ENCODE assay signal across 8 mouse cellular contexts in the genomic region with DNA sequence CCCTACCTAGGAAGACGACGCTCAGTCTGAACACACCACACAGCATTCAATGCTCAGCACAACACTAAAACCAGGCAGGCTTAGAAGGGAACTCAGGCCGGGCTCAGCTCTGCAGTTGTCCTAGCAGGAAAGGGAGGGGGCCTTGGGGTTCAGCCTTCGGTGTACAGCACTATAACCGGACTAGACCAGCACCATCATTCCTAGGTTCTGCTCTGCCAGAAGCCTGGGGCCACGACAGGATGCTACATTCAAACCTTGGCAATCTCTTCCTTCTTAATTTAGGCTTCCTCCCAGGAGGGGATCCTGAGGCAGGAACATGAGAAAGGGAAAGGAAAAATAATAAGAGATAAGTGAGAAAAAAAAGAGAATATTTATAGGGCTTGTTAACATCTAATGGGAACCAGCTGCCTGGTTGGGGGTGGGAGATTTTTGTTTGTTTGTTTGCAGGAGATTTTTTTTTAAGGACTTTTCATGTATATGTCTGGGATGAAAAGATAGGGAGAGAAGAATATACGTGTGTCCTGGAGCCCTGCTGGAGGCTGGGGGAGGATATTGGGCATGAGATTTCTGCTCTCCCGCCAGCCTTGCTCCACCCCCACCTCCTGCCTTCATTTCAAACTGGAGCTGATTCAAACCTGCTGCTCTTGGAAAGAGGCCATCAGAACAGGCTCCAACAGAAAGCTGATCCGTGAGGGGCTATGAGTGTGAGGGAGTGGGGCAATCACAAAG.
DNase-seq lines count a peak whose midpoint lies in the region; ATAC-seq lines count a peak whose summit lies in the region.

No protein-coding gene starts in this region.

- H3K27ac ChIP-seq in embryonic facial prominence, embryonic 13.5 days, result peak overlapping the region; percentile 98
- H3K27ac ChIP-seq in neural tube, embryonic 12.5 days, result no peak overlapping the region

- WGBS in embryonic facial prominence, embryonic 13.5 days, result 10% methylated on average over 9 of the region's 9 CpGs
- WGBS in neural tube, embryonic 12.5 days, result 28% methylated on average over 9 of the region's 9 CpGs

- H3K4me1 ChIP-seq in embryonic facial prominence, embryonic 13.5 days, result peaks cover 56% of the 10 kb centered on the region
- H3K4me1 ChIP-seq in neural tube, embryonic 12.5 days, result peaks cover 42% of the 10 kb centered on the region

- H3K27me3 ChIP-seq in embryonic facial prominence, embryonic 13.5 days, result no peaks in the 10 kb centered on the region
- H3K27me3 ChIP-seq in neural tube, embryonic 12.5 days (replicated peaks), result no peaks in the 10 kb centered on the region

- peak; percentile 93 for ATAC-seq in embryonic facial prominence, embryonic 13.5 days (ENCODE audit: insufficient number of reproducible peaks, insufficient read depth, low FRiP score, low TSS enrichment, low read depth)
- ATAC-seq in neural tube, embryonic 12.5 days (ENCODE audit: low FRiP score, low read depth), result peak; percentile 36

- peak overlapping the region; percentile 35 for H3K4me2 ChIP-seq in embryonic facial prominence, embryonic 13.5 days
- H3K4me2 ChIP-seq in neural tube, embryonic 12.5 days (replicated peaks), result peak overlapping the region; percentile 19; the same call in 1 of the 2 replicates

- H3K4me3 ChIP-seq in embryonic facial prominence, embryonic 13.5 days, result no peak overlapping the region
- no peak overlapping the region for H3K4me3 ChIP-seq in neural tube, embryonic 12.5 days

- H3K9ac ChIP-seq in embryonic facial prominence, embryonic 13.5 days, result 0 out of 2 replicates have a peak overlapping the region, but pooled peaks have one; percentile 16
- H3K9ac ChIP-seq in neural tube, embryonic 12.5 days, result no peak overlapping the region

- no peaks in the 10 kb centered on the region for H3K36me3 ChIP-seq in embryonic facial prominence, embryonic 13.5 days
- H3K36me3 ChIP-seq in neural tube, embryonic 12.5 days, result no peaks in the 10 kb centered on the region

- DNase-seq in adrenal gland, postnatal 10 days, result peak; percentile 60
- DNase-seq in adrenal gland, adult 8-10 months, result no peak
- peak; percentile 71 for DNase-seq in heart, adult 8-10 months (ENCODE audit: low spot score)
- peak; percentile 16 for DNase-seq in kidney, adult 11 months
- DNase-seq in left cerebral cortex, postnatal 4 days, result peak; percentile 91
- DNase-seq in thymus, postnatal 25 days, result no peak

- intact Hi-C loops in left cerebral cortex, postnatal 4 days (cut with DNase I), result no loop called here

- H3K9me3 ChIP-seq in embryonic facial prominence, embryonic 13.5 days, result no peaks in the 10 kb centered on the region
- H3K9me3 ChIP-seq in neural tube, embryonic 12.5 days, result no peaks in the 10 kb centered on the region

Comparison
In these comparisons a context has a peak if more than half of its experiments do, and no peak if none do; other contexts are left out.
1. DNase-seq: peak in adrenal gland, postnatal 10 days (single experiment), heart, adult 8-10 months (single experiment), kidney, adult 11 months (single experiment) and left cerebral cortex, postnatal 4 days (single experiment); none in adrenal gland, adult 8-10 months (single experiment) and thymus, postnatal 25 days (single experiment).